Mouse (Mus musculus): ENCODE measurements at regions not wholly inside any gene's neighbourhood (a gene's known extent, or its start where the extent isn't known, plus 50 kb on each side); places are given as distances from the start of the nearest gene placed in this dataset.

Small RNA genes in the stretch of these regions (microRNA-seq; reads per million reads assigned to microRNA genes)
- gene Gm22406 (ENCODE audit: borderline number of aligned reads in 2 of 2): 0 reads per million in 2 experiments
- 0 reads per million in 2 experiments for gene Mir6390 (ENCODE audit: borderline number of aligned reads in 2 of 2)
